Mouse (Mus musculus): ENCODE measurements around the gene Exoc6.

DNA sequence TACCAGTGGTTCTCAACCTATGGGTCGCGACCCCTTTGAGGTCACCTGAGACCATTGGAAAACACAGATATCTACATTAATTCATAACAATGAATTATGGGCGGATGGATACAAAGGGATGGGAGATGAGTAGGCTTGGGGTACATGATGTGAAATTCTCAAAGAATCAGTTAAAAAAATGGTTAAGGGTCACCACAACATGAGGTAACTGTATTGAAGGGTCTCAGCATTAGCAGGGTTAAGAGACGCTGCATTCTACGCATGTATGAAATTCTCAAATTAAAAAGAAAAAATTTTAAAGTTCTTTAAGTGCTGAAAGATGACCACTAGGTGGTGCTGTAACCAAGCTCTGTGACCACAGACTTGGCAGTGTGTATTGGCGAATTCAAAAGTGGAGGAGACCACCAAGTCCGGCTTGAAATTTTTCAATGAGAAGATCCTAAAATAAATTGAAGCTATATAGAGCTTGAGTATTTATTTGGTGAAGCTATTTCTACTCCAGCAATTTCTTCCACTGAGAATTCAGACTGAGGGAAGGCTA, 20.2 kb upstream of the Exoc6 start:
- TF ChIP-seq CTCF (IDR thresholded peaks at IDR 0.05; ENCODE audit: control insufficient read depth, insufficient read depth, insufficient replicate concordance, low read depth, low read length) (no peak), POLR2A (IDR thresholded peaks at IDR 0.05; ENCODE audit: control insufficient read depth, low read depth, low read length) (no peak)

Data from testis, adult 2 months (tissue).